Mouse (Mus musculus) erythroblast, embryonic 14.5 days (primary cell): ENCODE results near the gene Dmrt3.

Experiments used
- GATA1 ChIP-seq: IDR thresholded peaks from 2 replicates; pipeline ENCODE4 v1.6.1; 2012; ENCODE audit warnings: low read length, inconsistent platforms, mixed read lengths
- TAL1 ChIP-seq: IDR thresholded peaks from 3 replicates; pipeline ENCODE4 v1.6.1; 2012; ENCODE audit warnings: low read length, inconsistent platforms, mixed read lengths

GRCm38 (mm10) chr19:25564430-25564829 is 45.7 kb upstream of the Dmrt3 start:
- TF ChIP-seq TAL1 (no peak), GATA1 (no peak)
